Mouse (Mus musculus) monocyte, adult 5-6 weeks (primary cell): ENCODE measurements around the gene Zbtb18. TPM values are rescaled to one million over a fixed set of nuclear protein-coding genes. Genes with fewer than 3 reads are reported as not detected.

Experiments
- ATAC-seq: fragments of 153-309, 156-312 bp; replicated peaks from 2 replicates; pipeline ENCODE4 v1.8.0; 2017; ENCODE audit warnings: mild to moderate bottlenecking; ENCODE audit not compliant: low TSS enrichment, insufficient number of reproducible peaks, severe bottlenecking, poor library complexity, low FRiP score
- total RNA-seq: library from RNA; stranded (forward); fragments of 200-1000, 200-491, 200-594 nt; gene quantifications from 3 replicates; pipeline ENCODE4 v1.2.3, GENCODE M21; 2017

Gene Zbtb18
- total RNA-seq, 1 experiment from 2014 or later, result 50.1 TPM

DNA sequence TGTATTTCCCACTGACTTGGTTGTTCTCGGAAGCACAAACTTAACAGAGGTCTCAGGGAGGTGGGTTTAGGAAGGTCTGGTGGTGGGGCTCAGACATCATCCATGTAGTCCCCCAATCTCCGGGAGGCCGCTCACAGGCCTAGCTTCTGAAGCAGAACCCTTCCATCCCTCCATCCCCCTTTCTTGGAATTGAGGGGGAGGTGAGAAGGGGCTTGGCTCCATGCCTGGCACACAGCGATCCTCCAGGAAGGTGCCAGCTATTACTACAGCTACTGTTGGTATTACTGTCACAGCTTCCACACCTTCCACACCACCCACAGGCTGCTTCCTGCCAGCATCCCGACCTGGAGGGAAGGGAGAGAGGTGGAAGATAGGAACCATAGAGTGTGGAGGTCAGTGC lies 26.3 kb downstream of the Zbtb18 start:
- no peak for ATAC-seq

DNA sequence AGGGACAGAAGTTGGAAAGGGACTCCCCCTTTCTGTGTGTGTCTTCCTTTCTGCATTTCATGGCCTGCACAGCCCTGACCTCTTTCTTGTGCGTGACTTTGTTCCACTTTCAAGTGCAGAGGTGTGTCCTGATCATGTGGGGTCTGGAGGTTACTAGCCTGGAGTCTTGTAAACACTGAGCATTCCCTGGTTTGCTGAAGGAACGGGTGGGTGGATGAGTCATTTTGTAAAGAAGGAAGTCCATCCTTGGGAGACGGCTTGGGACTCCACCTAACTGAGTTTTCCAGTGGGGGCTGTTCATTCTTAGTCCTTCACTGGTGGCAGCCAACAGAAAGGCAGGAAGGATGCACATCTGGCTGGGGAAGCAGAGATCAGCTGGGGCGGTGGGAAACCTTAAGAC lies 27.9 kb downstream of the Zbtb18 start:
- ATAC-seq, result no peak

GRCm38 (mm10) chr1:177470951-177471350 lies 28.8 kb downstream of the Zbtb18 start:
- ATAC-seq, result no peak

DNA sequence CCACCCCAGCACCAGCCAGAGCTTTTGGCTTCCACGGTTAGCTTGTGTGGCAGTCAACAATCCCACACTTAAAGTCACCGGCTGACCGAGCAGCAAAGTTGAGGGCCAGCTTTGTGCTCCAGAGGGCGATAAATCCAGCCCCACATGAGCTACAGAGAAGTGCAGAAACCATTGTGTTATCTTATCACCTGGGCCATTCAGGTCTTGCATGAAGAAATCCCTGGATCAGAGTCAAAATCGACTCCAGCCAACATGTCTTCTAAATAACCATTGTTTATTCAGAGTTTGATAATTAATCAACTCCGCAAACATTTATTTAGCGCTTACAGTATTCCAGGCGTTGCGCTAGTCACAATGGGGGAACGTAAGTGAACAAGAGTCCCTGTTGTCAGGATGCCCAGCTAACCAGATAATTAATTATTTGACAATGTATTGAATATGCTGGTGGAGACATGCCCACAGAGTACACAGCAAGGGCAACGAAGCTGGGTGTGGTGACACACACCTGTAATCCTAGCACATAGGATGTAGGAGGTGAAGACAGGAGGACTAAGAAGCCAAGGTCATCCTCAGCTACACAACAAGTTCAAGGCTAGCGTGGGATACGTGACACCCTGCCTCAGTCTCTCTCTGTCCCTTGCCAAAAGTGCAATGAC lies 33.5 kb downstream of the Zbtb18 start:
- ATAC-seq, result no peak

DNA sequence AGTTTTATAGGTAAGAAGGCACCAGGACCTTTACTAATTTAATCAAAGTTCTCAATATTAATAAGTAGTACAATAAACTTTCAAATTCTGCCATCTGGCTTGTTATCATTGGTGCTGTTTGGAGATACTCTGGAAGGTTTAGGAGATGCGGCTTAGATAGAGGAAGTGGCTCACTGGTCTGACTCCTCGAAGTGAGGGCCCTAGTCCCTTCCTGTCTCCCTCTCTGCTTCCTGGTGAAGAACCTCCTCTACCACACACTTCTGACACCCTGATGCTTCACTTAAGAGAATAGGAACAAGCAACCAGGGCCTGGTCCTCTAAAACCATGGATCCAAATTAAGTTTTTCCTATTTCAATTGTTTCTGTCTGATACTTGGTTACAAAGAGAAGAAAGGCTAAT lies 36.4 kb downstream of the Zbtb18 start:
- ATAC-seq, result no peak

DNA sequence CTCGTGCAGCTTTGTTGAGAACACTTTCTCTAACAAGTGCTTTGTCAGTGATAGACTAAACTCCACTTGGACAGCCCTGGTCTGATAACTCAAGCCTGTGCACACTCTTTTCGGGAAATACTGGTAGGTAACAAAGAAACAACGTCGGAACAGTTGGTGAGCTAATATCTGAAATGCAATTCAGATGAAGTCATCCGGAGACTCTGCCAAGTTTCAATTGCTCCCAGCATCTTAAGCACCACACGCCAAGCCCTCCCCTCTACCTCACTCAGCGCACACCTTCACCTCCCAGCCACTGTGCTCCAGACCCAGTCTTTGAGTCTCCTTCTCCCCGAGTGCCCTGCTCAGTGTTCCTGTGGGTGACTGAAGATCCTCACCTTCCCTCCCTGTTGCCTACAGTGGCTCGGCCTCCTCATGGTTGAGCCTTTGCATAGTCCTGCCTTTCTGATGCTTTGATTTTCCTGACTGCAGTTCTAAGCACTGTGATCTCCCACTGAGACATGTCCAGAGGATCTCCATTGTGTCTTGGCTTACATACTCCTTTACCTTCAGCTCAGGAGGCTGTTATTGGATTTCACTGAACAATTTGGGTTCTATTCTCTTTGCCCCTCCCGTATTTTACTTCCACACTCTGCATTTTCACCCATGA lies 37.3 kb downstream of the Zbtb18 start:
- no peak for ATAC-seq

DNA sequence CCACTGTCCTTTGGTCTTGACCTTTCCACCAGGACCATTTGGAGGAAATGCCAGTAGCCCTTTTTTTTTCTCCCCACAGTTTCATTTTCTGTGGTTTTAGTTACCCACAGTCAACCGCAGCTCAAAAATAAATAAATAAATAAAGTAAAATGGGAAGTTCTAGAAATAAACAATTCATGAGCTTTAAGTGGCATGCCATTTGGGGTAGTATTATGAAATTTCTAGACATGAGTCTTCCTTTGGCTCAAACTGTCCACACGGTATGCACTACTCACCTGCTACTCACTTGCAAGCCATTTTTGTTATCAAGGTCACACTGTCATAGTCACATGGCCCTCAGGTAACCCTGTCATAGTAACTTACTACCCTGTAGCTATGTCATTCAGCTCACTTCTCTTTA lies 41.5 kb downstream of the Zbtb18 start:
- ATAC-seq, result peak; percentile 33; the same call in 1 of the 2 replicates

DNA sequence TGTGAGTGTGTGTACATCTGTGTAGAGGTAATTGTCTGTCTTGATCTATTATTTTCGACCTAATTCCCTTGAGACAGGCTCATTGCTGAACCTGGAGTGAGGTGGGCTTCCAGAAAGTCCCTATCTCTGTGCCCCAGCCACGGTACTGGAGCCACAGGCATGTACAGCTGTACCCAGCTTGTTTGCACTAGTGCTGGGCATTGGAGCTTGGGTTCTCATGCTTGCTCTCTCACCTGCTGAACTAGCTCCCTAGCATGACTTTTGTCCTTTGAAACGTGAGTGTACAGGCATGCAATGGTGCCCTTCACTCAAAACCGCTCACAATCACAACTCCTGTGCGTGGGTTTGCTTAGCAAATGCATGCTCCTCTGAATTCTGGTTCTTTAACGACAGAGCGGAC lies 42.1 kb downstream of the Zbtb18 start:
- ATAC-seq, result no peak

- ATAC-seq, result no peak
Measured at GRCm38 (mm10) chr1:177484680-177485079, 42.5 kb downstream of the Zbtb18 start.

DNA sequence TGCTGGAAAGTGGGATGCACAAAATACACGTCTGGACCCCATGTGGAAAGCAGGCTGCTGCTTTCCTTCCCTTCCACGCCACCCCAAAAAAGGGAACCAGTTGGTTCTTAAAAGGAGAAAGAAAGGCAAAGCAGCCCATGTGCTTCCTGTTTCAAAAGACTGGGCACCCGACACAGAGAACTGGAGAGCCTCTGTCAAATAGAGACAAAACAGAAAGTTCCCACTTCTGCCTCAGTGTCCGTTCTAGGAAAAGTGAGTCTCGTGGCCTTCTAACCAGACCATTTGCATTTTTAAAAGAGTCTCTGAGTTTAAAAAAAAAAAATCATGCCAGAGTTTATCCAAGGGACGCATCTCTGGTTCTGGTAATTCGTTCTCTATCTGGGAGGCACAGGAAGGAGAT lies 47.7 kb downstream of the Zbtb18 start:
- peak; percentile 90 for ATAC-seq

DNA sequence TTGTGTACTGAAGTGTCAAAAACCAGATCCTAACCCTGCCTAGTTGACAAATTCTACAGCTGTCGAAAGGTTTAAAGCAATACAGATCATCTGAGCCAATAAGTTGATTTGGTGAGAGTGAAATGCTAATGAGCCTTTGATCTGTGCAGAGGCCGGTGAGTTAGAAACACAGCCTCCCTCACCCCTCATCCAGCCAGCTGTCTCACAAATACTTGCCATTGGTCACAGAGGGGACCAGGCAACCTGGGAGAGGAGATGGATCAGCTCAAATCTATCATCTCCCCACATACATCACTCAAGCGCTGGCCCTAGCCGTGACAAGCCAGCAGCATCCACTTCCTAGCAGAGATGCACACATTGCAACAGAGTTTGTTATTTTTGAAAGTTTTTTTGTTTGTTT lies 48.7 kb downstream of the Zbtb18 start:
- ATAC-seq, result no peak

DNA sequence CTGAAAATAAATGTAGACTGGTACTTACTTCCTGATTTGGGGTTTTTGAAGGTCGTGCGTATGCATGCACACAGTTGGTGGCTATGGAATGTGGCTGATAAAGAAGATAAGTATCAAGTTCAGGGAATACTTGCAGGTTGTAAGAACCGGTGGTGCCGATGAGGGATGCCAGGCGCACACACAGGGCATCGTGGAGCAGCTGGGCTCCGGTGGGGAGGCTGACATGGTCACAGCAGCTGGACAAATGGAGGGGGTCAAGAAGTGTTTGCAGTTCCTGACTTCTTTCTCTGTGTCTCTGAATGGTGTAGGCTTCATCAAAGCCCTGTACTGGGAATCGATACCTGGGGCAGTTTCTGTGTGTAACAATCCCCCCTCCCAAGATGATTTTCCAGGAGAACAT lies 49.1 kb downstream of the Zbtb18 start:
- no peak for ATAC-seq

DNA sequence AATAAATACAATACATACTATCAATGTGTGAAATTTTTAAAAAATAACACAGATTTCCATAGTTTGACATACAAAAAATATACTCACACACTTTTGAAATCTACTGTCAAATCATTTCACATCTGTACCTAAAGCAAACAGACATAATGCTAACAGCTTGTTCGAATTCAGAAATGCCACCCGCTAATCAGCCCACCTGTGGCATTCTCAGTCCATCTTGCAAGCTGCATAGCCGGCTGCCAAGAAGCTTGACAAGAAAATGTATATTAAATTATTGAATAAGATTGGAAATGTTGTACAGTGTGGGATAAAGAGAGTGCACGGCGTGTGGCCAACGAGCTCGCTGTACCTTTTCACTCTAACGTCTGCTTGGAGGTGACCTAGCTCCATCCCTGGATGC lies 52.2 kb downstream of the Zbtb18 start:
- no peak for ATAC-seq

GRCm38 (mm10) chr1:177494913-177495542 lies 52.9 kb downstream of the Zbtb18 start:
- no peak for ATAC-seq

Other genes starting within 250 kb of the Zbtb18 start
- 72.0 to 92.1 TPM (median 76.6 TPM) in 3 replicates for gene Akt3, start 184.1 kb upstream of the Zbtb18 start, total RNA-seq